Mouse (Mus musculus) heart, adult 8-10 months (tissue): ENCODE data around the gene Nono. TPM values are rescaled to one million over a fixed set of nuclear protein-coding genes. Genes with fewer than 3 reads are reported as not detected.

ENCODE experiments used
- DNase-seq: peaks from one replicate; pipeline ENCODE4 v3.0.0; 2022; ENCODE audit warnings: low spot score
- total RNA-seq, 4 experiments: library from RNA; stranded (reverse); gene quantifications; 2 replicates each; pipeline ENCODE4 v1.2.4; 2022

Gene Nono
- total RNA-seq, 4 experiments from 2014 or later, result 52.5 to 70.1 (median 58.9) TPM

GRCm38 (mm10) chrX:101481604-101482350 lies 52.7 kb downstream of the Nono start:
- no peak for DNase-seq

GRCm38 (mm10) chrX:101486487-101487152 lies 57.5 kb downstream of the Nono start:
- peak; percentile 25 for DNase-seq

Other genes starting within 250 kb of the Nono start
- gene Snx12, start 206.8 kb upstream of the Nono start, total RNA-seq, result 10 to 100 TPM; 35.3 to 41.2 (median 38.4) TPM
- gene Foxo4, start 174.8 kb upstream of the Nono start, total RNA-seq, result 10 to 100 TPM; 59.7 to 68.9 (median 64.1) TPM
- not detected for gene Gm614, start 165.3 kb upstream of the Nono start, total RNA-seq
- 10 to 100 TPM in 2 of 4 experiments, 1 to 10 TPM in 2; 7.0 to 10.2 (median 9.4) TPM for gene Il2rg, start 161.1 kb upstream of the Nono start, total RNA-seq
- gene Gm20489, start 160.3 kb upstream of the Nono start, total RNA-seq, result not detected
- 10 to 100 TPM; 15.7 to 20.3 (median 19.5) TPM for gene Med12, start 155.3 kb upstream of the Nono start, total RNA-seq
- gene Nlgn3, start 130.2 kb upstream of the Nono start, total RNA-seq, result 1 to 10 TPM in 1 of 4 experiments, under 1 TPM in 3; 0.34 to 1.2 (median 0.78) TPM
- gene Gjb1, start 52.9 kb upstream of the Nono start, total RNA-seq, result not detected
- 10 to 100 TPM; 10.2 to 21.5 (median 16.2) TPM for gene Zmym3, start 8.5 kb upstream of the Nono start, total RNA-seq
- 100 to 1,000 TPM; 154 to 226 (median 179) TPM for gene Itgb1bp2, start 19.8 kb downstream of the Nono start, total RNA-seq
- gene Taf1, start 103.4 kb downstream of the Nono start, total RNA-seq, result 10 to 100 TPM; 12.8 to 17.5 (median 15.1) TPM
- 10 to 100 TPM; 53.6 to 66.9 (median 60.0) TPM for gene Ogt, start 210.7 kb downstream of the Nono start, total RNA-seq